Mouse (Mus musculus): ENCODE results near the gene Ldlrad3.

- no peak for TF ChIP-seq CTCF (IDR thresholded peaks at IDR 0.05; ENCODE audit: low read depth, low read length)
- no peak for TF ChIP-seq POLR2A (IDR thresholded peaks at IDR 0.05; ENCODE audit: borderline replicate concordance, low read depth, low read length)
Observed at GRCm38 (mm10) chr2:102125042-102125441, 61.1 kb downstream of the Ldlrad3 start.
